Comparison of ENCODE assay signal across 8 mouse cellular contexts in the genomic region with DNA sequence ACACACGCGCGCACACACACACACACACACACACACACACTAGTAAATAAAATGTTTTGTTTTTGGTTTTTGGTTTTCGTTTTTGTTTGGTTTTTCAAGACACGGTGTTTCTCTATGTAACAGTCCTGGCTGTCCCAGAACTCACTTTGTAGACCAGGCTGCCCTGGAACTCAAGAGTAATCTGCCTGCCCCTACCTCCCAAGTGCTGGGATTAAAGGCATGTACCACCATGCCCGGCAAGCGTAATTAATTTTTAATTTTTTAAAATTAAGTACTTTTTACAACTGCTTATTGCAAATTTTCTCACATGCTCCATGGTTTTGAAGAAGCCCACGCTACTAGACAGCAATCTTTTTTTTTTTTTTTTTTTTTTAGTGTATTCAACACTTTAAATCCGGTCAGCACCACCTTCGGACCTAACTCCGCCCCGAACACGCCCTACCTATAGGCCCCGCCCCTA. TPM values are rescaled to one million over a fixed set of nuclear protein-coding genes. Genes with fewer than 3 reads are reported as not detected.
DNase-seq lines count a peak whose midpoint lies in the region; ATAC-seq and TF ChIP-seq lines count a peak whose summit lies in the region.

No protein-coding gene starts in this region.

- peak; percentile 8; the same call in 1 of the 2 replicates for ATAC-seq in forebrain, embryonic 11.5 days (replicated peaks; ENCODE audit: low FRiP score)
- no peak for ATAC-seq in hindbrain, postnatal 0 days
- ATAC-seq in midbrain, embryonic 15.5 days (replicated peaks) = no peak

- peak overlapping the region; percentile 57 for H3K4me3 ChIP-seq in left cerebral cortex, adult 2 months
- peak overlapping the region; percentile 45; the same call in 1 of the 2 replicates for H3K4me3 ChIP-seq in forebrain, embryonic 11.5 days (ENCODE audit: low read depth, low read length)
- H3K4me3 ChIP-seq in hindbrain, postnatal 0 days (ENCODE audit: low read length) = peak overlapping the region; percentile 39
- H3K4me3 ChIP-seq in midbrain, embryonic 15.5 days = peak overlapping the region; percentile 39

- WGBS in forebrain, embryonic 11.5 days = 30% methylated on average over 14 of the region's 14 CpGs
- WGBS in hindbrain, postnatal 0 days = 30% methylated on average over 14 of the region's 14 CpGs
- 31% methylated on average over 14 of the region's 14 CpGs for WGBS in midbrain, embryonic 15.5 days

- no peak for DNase-seq in left cerebral cortex, adult 2 months (ENCODE audit: extremely low spot score in 1 of 2, low spot score in 2 of 2)
- DNase-seq in left cerebral cortex, adult 8-10 months (ENCODE audit: low spot score in 2 of 2) = no peak
- DNase-seq in forebrain, embryonic 11.5 days (ENCODE audit: low spot score) = no peak
- no peak for DNase-seq in hindbrain, postnatal 0 days (ENCODE audit: low spot score)
- no peak for DNase-seq in gastrocnemius, adult 18-20 months (ENCODE audit: low spot score)
- no peak for DNase-seq in right cerebral cortex, postnatal 36 days (ENCODE audit: low spot score in 2 of 2)
- DNase-seq in ovary, postnatal 10 days (ENCODE audit: low spot score) = no peak

- no peak overlapping the region for H3K27ac ChIP-seq in left cerebral cortex, adult 2 months
- no peak overlapping the region for H3K27ac ChIP-seq in forebrain, embryonic 11.5 days (ENCODE audit: low read depth, low read length)
- H3K27ac ChIP-seq in hindbrain, postnatal 0 days = no peak overlapping the region
- no peak overlapping the region for H3K27ac ChIP-seq in midbrain, embryonic 15.5 days

- no peaks in the 10 kb centered on the region for H3K36me3 ChIP-seq in forebrain, embryonic 11.5 days (ENCODE audit: control insufficient read depth, insufficient read depth, low read length)
- no peaks in the 10 kb centered on the region for H3K36me3 ChIP-seq in hindbrain, postnatal 0 days (ENCODE audit: insufficient read depth, low read length)
- no peaks in the 10 kb centered on the region for H3K36me3 ChIP-seq in midbrain, embryonic 15.5 days (replicated peaks)

- TF ChIP-seq CTCF in left cerebral cortex, adult 2 months (IDR thresholded peaks at IDR 0.05) = no peak
- TF ChIP-seq CTCF in hindbrain, postnatal 0 days (IDR thresholded peaks at IDR 0.05; ENCODE audit: low read depth) = no peak

- no peaks in the 10 kb centered on the region for H3K9me3 ChIP-seq in forebrain, embryonic 11.5 days (ENCODE audit: control insufficient read depth, low read length)
- no peaks in the 10 kb centered on the region for H3K9me3 ChIP-seq in hindbrain, postnatal 0 days (ENCODE audit: low read length)
- H3K9me3 ChIP-seq in midbrain, embryonic 15.5 days = no peaks in the 10 kb centered on the region

- intact Hi-C loops in left cerebral cortex, adult 2 months (cut with DNase I) = no loop called here

- H3K27me3 ChIP-seq in forebrain, embryonic 11.5 days (ENCODE audit: control insufficient read depth, insufficient read depth, low read length) = no peaks in the 10 kb centered on the region
- no peaks in the 10 kb centered on the region for H3K27me3 ChIP-seq in hindbrain, postnatal 0 days (ENCODE audit: insufficient read depth, low read length)
- H3K27me3 ChIP-seq in midbrain, embryonic 15.5 days (replicated peaks) = no peaks in the 10 kb centered on the region

- peaks cover 4% of the 10 kb centered on the region; the same call in 1 of the 2 replicates for H3K4me1 ChIP-seq in forebrain, embryonic 11.5 days (replicated peaks; ENCODE audit: control insufficient read depth, insufficient read depth, low read length)
- no peaks in the 10 kb centered on the region for H3K4me1 ChIP-seq in hindbrain, postnatal 0 days (ENCODE audit: insufficient read depth, low read length)
- peaks cover 7% of the 10 kb centered on the region for H3K4me1 ChIP-seq in midbrain, embryonic 15.5 days

- peak overlapping the region; percentile 71 for H3K4me2 ChIP-seq in forebrain, embryonic 11.5 days (ENCODE audit: low read depth, low read length, severe bottlenecking)
- H3K4me2 ChIP-seq in hindbrain, postnatal 0 days (ENCODE audit: low read depth, low read length) = peak overlapping the region; percentile 65
- H3K4me2 ChIP-seq in midbrain, embryonic 15.5 days = peak overlapping the region; percentile 69

- H3K9ac ChIP-seq in forebrain, embryonic 11.5 days (ENCODE audit: low read length) = no peak overlapping the region
- no peak overlapping the region; the same call in 1 of the 2 replicates for H3K9ac ChIP-seq in hindbrain, postnatal 0 days (replicated peaks; ENCODE audit: low read length)
- peak overlapping the region; percentile 24; the same call in 1 of the 2 replicates for H3K9ac ChIP-seq in midbrain, embryonic 15.5 days

RNA-seq across cellular contexts. Expression of gene Nudt7, which starts 0.3 kb away (rescaled TPM):
- total RNA-seq in left cerebral cortex, adult 2 months (2021) = 1 to 10 TPM; 4.7 to 6.1 TPM
- 1 to 10 TPM; 5.8 to 6.3 (median 6.1) TPM for total RNA-seq in left cerebral cortex, adult 8-10 months (2022)
- polyA plus RNA-seq in forebrain, embryonic 11.5 days (2014; fragmentation: Nextera tagmentation; extraction: Ambion mirVana) = 9.5 and 10.6 TPM in 2 replicates
- 2.2 and 3.3 TPM in 2 replicates for total RNA-seq in hindbrain, postnatal 0 days (2014; rRNA removed)
- polyA plus RNA-seq in hindbrain, postnatal 0 days (2015; fragmentation: Nextera tagmentation; extraction: Ambion mirVana) = 7.4 and 7.7 TPM in 2 replicates
- 3.4 and 3.7 TPM in 2 replicates for polyA plus RNA-seq in midbrain, embryonic 15.5 days (2015; fragmentation: Nextera tagmentation; extraction: Ambion mirVana)
- total RNA-seq in gastrocnemius, adult 18-20 months (2021) = 10 to 100 TPM; 24.9 to 27.5 TPM
